Mouse (Mus musculus): Measurements from ENCODE around the gene Wdr81.

Wdr81 gene

GRCm38 (mm10) chr11:75438194-75438593 is 16.3 kb downstream of the Wdr81 start:
- DNase-seq (ENCODE audit: low read depth, low spot score), result no peak

- DNase-seq (ENCODE audit: low read depth, low spot score), result no peak
Measured at GRCm38 (mm10) chr11:75434138-75434537, 20.4 kb downstream of the Wdr81 start.

DNA sequence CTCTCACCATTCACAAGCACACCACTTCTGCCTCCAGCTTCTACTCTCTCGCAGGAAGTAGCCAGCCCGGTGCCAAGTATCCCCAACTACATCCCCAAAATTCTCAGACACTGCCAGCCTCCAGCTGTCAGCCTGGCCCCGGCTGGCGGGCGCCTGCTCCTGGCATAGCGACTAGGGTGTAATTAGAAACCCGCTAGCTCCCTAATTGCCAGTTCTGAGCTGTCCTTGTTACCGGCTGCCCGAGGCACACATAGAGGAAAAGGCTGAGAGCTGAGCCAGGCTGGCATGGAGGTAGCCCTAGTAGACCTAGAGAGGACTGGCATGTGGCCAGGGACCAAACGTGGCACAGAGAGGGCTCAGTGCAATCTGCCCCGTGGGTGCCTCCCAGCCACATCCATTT is 23.2 kb downstream of the Wdr81 start:
- no peak for DNase-seq (ENCODE audit: low read depth, low spot score)

GRCm38 (mm10) chr11:75429019-75429705 is 25.4 kb downstream of the Wdr81 start:
- DNase-seq (ENCODE audit: low read depth, low spot score), result no peak

GRCm38 (mm10) chr11:75424459-75424858 is 30.1 kb downstream of the Wdr81 start:
- DNase-seq (ENCODE audit: low read depth, low spot score), result no peak

GRCm38 (mm10) chr11:75424033-75424432 is 30.5 kb downstream of the Wdr81 start:
- no peak for DNase-seq (ENCODE audit: low read depth, low spot score)

DNA sequence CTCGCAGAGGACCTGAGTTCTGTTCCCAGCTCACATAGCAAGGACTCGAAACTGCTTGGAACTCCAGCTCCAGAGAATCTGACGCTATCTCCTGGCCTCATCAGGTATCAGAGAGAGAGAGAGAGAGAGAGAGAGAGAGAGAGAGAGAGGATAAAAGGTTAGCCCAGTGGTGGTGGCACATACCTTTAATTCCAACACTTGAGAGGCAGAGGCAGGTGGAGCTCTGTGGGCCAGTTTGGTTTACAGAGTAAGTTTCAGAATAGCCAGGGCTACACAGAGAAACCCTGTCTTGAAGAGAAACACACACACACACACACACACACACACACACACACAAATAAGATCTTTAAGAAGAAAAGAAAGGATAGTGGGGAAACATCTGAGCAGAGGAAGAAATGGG is 31.4 kb downstream of the Wdr81 start:
- no peak for DNase-seq (ENCODE audit: low read depth, low spot score)

- DNase-seq (ENCODE audit: low read depth, low spot score), result no peak
Measured at GRCm38 (mm10) chr11:75422013-75422792, 32.3 kb downstream of the Wdr81 start, which contains the start of gene Serpinf1. Gene Serpinf1 (minus strand): TSS chr11:75422701.

- no peak for DNase-seq (ENCODE audit: low read depth, low spot score)
Measured at GRCm38 (mm10) chr11:75421375-75422012, 33.0 kb downstream of the Wdr81 start.

DNA sequence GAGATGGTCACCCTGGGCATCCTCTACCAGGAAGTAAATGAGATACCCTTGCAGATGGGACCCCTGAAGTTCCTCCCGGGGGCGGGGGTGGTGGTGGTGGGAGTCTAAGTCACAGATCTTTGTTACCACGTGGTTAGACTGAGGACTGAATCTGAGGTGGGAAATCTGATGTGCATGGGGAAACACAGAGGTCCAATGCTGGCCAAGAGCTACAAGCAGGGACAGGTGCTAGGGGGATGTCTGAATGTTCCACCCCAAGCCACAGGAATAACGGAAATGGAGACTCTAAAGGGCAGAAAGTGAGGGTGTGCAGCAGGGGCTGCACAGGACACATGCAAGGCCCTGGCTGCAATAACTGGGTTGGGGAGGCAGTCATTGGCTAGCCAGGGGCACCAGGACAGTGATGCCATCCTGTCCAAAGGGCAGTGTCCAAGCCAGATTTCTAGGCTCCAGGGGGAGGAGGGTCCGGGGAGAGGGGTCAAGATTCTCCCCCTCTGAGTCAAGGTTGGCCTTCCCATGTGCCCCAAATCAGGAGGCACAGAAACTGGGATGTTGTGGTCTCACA is 33.6 kb downstream of the Wdr81 start:
- no peak for DNase-seq (ENCODE audit: low read depth, low spot score)

DNA sequence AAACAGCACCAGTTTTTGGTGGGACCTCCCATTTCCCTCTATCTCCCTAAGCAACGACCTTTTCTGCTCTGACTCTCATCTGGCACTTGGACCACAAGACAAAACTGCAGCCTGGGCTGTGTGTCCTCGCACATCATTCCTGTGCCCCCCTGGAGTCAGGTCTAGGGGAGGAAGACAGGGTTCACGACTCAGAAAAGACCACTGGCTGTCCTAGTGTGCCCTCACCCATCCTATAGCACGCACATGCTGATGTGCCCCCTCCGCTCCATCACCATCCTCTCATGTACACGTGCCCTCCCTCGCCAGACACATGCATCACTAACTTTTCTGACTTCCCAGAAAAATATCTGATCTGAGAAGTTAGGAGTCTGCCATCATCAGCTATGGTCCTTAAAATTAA is 34.5 kb downstream of the Wdr81 start:
- DNase-seq (ENCODE audit: low read depth, low spot score), result no peak

GRCm38 (mm10) chr11:75415994-75416393 is 38.5 kb downstream of the Wdr81 start:
- DNase-seq (ENCODE audit: low read depth, low spot score), result no peak

GRCm38 (mm10) chr11:75415096-75415495 is 39.4 kb downstream of the Wdr81 start:
- no peak for DNase-seq (ENCODE audit: low read depth, low spot score)

DNA sequence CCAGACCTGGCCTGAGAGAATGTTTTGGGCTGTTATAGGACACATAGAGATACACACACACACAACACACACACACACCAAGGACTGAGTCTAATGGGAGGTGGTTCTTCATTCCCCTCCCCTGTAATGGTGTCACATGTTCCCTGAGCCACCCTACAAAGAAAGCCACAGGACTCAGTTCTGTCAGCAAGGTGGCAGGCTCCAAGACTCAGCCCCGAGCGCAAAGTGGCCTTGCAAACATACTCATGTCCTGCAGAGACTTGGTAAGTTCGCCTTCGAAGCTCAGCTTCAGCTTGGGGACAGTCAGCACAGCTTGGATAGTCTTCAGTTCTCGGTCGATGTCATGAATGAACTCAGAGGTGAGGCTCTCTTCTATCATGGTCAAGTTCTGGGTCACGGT is 43.9 kb downstream of the Wdr81 start:
- DNase-seq (ENCODE audit: low read depth, low spot score), result no peak

- DNase-seq (ENCODE audit: low read depth, low spot score), result no peak
Measured at GRCm38 (mm10) chr11:75409679-75410575, 44.6 kb downstream of the Wdr81 start.

DNA sequence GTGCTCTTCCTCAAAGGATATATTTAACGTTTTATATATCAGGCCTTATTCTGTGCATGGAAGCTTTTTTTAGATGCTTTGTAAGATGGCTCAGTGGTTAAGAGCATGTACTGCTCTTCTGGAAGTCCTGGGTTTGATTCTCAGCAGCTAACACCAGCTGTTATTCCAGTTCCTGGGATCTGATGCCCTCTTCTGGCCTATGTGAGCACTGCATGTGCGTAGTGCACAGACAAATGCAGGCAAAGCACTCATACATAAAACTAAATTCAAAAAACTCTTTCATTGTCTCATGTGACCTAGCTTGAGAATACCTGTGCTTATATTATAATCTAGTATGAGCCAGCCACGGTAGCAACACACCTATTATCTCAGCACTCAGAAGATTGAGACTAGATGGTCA is 47.7 kb downstream of the Wdr81 start:
- DNase-seq (ENCODE audit: low read depth, low spot score), result peak; percentile 59

GRCm38 (mm10) chr11:75406104-75406503 is 48.4 kb downstream of the Wdr81 start:
- no peak for DNase-seq (ENCODE audit: low read depth, low spot score)

- no peak for DNase-seq (ENCODE audit: low read depth, low spot score)
Measured at GRCm38 (mm10) chr11:75404801-75405200, 49.7 kb downstream of the Wdr81 start.

DNA sequence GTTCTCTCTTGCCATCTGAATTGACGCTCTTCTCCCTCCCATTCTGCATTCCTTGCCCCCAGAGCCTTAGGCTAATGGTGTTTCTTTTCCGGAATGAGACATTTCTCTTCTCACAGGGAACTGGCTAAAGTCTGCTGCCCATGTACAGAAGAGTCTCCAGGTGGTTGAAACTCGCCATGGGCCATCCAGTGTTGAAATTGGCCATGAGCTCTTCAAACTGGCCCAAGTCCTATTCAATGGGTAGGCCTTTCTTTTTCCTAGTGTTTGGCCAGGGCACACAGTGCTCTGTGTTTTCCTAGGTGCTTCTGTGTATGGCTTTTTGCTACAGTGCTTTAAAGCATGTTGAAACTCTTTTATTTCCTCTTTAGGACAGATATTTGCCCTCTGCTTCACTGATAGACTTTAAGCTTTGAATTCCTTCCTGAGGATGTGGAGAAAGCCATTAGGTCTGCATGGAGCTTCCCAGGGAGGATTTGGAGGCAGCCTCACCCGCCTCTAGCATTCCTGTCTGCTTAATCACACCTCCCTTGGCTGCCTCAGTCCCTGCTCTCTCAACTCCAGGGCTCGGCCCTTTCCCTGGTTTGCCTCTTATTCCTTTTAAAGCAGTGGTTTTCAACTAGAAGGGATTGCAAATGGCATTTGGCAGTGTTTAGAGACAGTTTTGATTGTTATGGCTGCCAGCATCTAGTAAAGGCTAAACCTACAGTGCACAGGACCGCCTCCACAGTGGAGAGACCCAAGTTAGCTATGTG is 51.0 kb downstream of the Wdr81 start:
- no peak for DNase-seq (ENCODE audit: low read depth, low spot score)

DNA sequence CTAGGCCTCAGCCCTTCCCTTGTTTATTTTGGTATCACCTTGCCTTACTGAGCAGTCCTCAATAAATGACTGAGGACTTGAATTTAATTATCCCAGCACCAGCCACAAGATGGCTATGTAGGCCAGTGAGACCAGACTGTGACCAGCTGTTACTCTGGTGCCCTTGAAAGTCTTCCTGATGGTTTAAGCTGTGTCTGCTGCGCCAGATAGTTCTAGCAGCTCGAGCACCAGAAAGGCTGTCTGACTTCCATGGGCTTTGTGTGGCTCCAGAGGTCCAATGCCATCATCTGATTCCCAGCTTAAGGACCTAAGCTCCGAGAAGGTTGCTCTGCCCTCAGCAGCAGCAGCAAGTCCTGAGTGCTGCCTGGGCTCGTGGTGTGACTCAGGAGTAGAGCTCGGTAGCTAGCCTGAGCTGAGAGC is 52.2 kb downstream of the Wdr81 start:
- DNase-seq (ENCODE audit: low read depth, low spot score), result no peak
